Mouse (Mus musculus) cerebellum, postnatal 14 days (tissue): Measurements from ENCODE around the gene Creb3l1.

ENCODE experiments used
- DNase-seq, 2 experiments: peaks; one replicate each; pipeline ENCODE4 v3.0.0; 2021; ENCODE audit warnings: mixed read lengths in 2 of 2

Creb3l1 gene

GRCm38 (mm10) chr2:92029387-92030133 is 5.3 kb upstream of the Creb3l1 start:
- no peak for DNase-seq

GRCm38 (mm10) chr2:92027811-92028590 is 3.7 kb upstream of the Creb3l1 start:
- no peak for DNase-seq

GRCm38 (mm10) chr2:92025966-92026365 is 1.7 kb upstream of the Creb3l1 start:
- no peak for DNase-seq

- no peak for DNase-seq
Measured at GRCm38 (mm10) chr2:92025202-92025601, 900 bp upstream of the Creb3l1 start.

- peak; percentile 37 to 63 for DNase-seq
Measured at GRCm38 (mm10) chr2:92023362-92024273, 684 bp downstream of the Creb3l1 start.

- no peak for DNase-seq
Measured at GRCm38 (mm10) chr2:92020676-92021265, 3.5 kb downstream of the Creb3l1 start.

GRCm38 (mm10) chr2:92017440-92017839 is 6.9 kb downstream of the Creb3l1 start:
- no peak for DNase-seq

- peak; percentile 43 to 72 for DNase-seq
Measured at GRCm38 (mm10) chr2:92016981-92017380, 7.3 kb downstream of the Creb3l1 start.

- DNase-seq, result no peak
Measured at GRCm38 (mm10) chr2:92014891-92015290, 9.4 kb downstream of the Creb3l1 start.

- no peak for DNase-seq
Measured at GRCm38 (mm10) chr2:92014248-92014647, 10.1 kb downstream of the Creb3l1 start.

- no peak for DNase-seq
Measured at GRCm38 (mm10) chr2:92012768-92013445, 11.4 kb downstream of the Creb3l1 start.

GRCm38 (mm10) chr2:92011424-92012353 is 12.6 kb downstream of the Creb3l1 start:
- DNase-seq, result peak; percentile 34 to 47

- DNase-seq, result no peak
Measured at GRCm38 (mm10) chr2:92008623-92009404, 15.5 kb downstream of the Creb3l1 start.

- DNase-seq, result peak; percentile 98
Measured at GRCm38 (mm10) chr2:92007933-92008622, 16.2 kb downstream of the Creb3l1 start.

- DNase-seq, result peak; percentile 77 to 85
Measured at GRCm38 (mm10) chr2:92006983-92007921, 17.1 kb downstream of the Creb3l1 start.

- DNase-seq, result no peak
Measured at GRCm38 (mm10) chr2:92006491-92006890, 17.8 kb downstream of the Creb3l1 start.

GRCm38 (mm10) chr2:92004617-92005016 is 19.7 kb downstream of the Creb3l1 start:
- DNase-seq, result no peak
